Mouse (Mus musculus): ENCODE measurements around the gene Mtmr10. TPM values are rescaled to one million over a fixed set of nuclear protein-coding genes. Genes with fewer than 3 reads are reported as not detected.
A peak's percentile ranks its signal among the peaks of the same experiment; 100 is the strongest.

Gene Mtmr10
- 5.8 and 6.4 TPM in 2 replicates for polyA plus RNA-seq (2015; fragmentation: Nextera tagmentation; extraction: Ambion mirVana)

DNA sequence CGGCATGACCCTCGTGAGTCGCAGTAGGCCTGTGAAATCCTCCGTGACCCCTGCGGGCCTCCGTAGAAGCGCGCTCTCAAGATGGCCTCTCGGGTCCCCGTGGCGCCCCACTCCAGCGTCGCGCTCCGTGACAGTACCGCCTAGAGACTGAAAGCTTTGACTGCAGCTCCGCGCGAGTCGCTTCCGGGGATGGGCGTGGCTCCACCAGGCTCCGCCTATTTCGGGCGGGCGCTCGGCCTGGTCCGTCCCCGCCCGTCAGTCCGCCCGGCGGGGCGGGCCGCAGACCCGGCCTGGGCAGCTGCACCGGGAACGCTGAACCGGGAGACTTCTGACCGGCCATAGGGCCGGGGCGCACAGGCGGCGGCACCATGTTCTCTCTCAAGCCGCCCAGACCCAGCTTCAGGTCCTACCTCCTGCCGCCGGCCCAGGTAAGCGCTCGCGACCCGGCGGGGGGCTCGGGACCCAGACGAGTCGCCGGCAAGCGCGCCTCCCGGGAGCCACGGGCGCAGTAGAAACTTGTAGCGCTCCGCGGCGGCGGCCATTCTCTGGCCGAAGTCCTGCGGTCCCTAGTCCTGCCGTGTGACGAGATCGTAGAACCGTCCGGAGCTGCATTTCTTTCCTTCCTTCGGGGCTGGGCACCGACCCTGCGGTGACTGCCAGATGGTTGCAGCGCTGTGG, at the start of gene Mtmr10:
Mtmr10 (plus strand) TSS at position 240 of the 678 bp plus-strand sequence.
- no peaks in the 10 kb centered on the region; the same call in 1 of the 2 replicates for H3K36me3 ChIP-seq (ENCODE audit: control insufficient read depth, insufficient read depth, low read length)
- no peaks in the 10 kb centered on the region for H3K4me1 ChIP-seq (ENCODE audit: control insufficient read depth, insufficient read depth, low read length)
- H3K27ac ChIP-seq (ENCODE audit: low read length): peak within 1 kb of the TSS; percentile 82
- ATAC-seq: peak; percentile 98
- peak within 1 kb of the TSS; percentile 69 for H3K4me2 ChIP-seq (ENCODE audit: low read depth, low read length)
- H3K9ac ChIP-seq (ENCODE audit: low read depth, low read length): peak within 1 kb of the TSS; percentile 92
- H3K27me3 ChIP-seq (replicated peaks; ENCODE audit: control insufficient read depth, insufficient read depth, low read length): no peaks in the 10 kb centered on the region
- under 1% methylated on average over 77 of the region's 77 CpGs for WGBS
- peak within 1 kb of the TSS; percentile 96 for H3K4me3 ChIP-seq (ENCODE audit: low read length)
- no peaks in the 10 kb centered on the region for H3K9me3 ChIP-seq (ENCODE audit: control insufficient read depth, low read length)

DNA sequence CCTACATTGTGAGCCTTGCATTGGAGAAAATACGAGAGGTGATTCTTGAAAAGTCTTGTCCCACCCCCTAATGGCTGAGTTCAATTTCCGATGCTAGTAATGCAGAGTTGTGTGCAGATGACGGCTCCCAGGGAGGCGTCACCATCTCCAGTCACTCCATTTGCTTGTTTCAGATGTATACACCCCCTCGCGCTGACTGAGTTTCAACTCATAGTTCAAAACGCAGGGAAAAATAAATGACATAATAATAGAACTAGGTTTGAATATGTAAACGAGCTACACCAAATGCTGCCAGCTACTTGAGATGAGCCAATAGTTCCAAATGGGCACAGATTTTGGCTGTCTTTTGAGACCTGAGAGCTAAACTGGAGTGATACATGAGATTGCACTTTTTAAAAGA, 49.7 kb upstream of the Mtmr10 start:
- Histone ChIP-seq H3K4me3 (ENCODE audit: low read length) (no peak overlapping the region), H3K9me3 (ENCODE audit: control insufficient read depth, low read length) (no peaks in the 10 kb centered on the region), H3K27me3 (replicated peaks; ENCODE audit: control insufficient read depth, insufficient read depth, low read length) (no peaks in the 10 kb centered on the region), H3K36me3 (ENCODE audit: control insufficient read depth, insufficient read depth, low read length) (no peaks in the 10 kb centered on the region), H3K4me2 (ENCODE audit: low read depth, low read length) (no peak overlapping the region), H3K27ac (ENCODE audit: low read length) (no peak overlapping the region), H3K9ac (ENCODE audit: low read depth, low read length) (no peak overlapping the region), H3K4me1 (ENCODE audit: control insufficient read depth, insufficient read depth, low read length) (no peaks in the 10 kb centered on the region)
- WGBS: 92% methylated on average over 8 of the region's 8 CpGs
- no peak for ATAC-seq

DNA sequence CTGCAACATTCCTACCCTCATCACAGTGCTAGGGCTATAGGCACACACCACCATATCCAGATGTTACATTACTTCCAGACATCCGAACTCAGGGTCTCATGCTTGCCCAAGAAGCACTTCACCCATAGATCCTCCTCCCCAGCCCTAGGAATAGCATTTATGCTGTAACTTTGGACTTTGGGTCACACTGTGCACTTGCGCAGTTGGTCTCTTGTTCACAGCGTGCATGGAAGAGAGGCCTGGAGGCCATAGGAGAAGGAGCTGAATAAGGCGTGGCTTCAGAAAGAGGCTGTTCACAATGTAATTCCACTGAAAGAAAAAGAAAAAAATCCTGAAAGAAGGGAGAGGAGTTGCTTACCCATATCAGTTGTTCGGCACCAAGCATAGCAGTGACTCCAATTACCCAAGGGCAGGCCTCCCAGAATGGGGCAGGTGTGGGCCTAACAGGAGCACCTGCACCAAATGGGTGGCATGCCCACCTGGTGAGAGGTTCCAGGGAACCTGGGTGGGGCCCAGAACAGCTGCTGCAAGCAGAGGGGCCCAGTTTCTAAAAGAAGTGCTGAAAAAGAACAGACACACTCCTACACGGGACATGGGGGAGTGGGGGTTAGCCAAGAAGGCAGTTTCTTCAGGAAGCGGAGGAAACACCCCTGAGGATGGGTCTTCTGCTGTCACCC, 48.9 kb upstream of the Mtmr10 start:
- Histone ChIP-seq H3K27me3 (replicated peaks; ENCODE audit: control insufficient read depth, insufficient read depth, low read length) (no peaks in the 10 kb centered on the region), H3K9ac (ENCODE audit: low read depth, low read length) (no peak overlapping the region), H3K4me1 (ENCODE audit: control insufficient read depth, insufficient read depth, low read length) (no peaks in the 10 kb centered on the region), H3K4me3 (ENCODE audit: low read length) (no peak overlapping the region), H3K4me2 (ENCODE audit: low read depth, low read length) (no peak overlapping the region), H3K9me3 (ENCODE audit: control insufficient read depth, low read length) (no peaks in the 10 kb centered on the region), H3K36me3 (ENCODE audit: control insufficient read depth, insufficient read depth, low read length) (no peaks in the 10 kb centered on the region), H3K27ac (ENCODE audit: low read length) (no peak overlapping the region)
- ATAC-seq: peak; percentile 65
- 80% methylated on average over 7 of the region's 7 CpGs for WGBS

DNA sequence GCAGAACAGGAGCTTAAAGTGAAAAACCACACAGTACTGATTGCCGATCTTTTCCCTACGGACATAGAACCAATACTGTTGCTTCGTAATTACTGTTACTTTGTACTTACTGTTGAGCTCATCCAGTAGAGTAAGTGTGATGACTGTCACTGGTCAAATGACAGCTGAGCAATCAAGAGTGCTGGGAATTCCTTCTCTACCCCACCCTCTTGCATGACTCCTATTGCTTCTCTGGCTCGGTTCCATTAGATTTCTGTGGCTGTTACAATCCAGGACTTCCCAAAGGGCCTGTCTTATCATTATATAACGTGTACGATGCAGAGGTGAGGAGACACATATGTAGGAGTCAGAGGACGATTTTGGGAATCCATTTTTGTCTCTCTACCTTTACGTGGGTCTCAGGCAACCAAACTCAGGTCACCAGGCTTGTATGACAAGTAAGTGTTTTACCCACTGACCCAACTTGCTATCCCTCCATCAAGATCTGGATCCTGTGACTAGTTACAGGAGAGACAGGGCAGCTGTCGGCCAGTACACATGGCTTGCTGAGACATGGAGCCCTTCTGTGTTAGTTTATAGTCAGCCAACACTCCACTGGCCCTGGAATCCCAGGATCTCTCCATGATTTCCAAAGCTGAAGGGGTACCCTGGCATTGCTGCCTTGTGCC, 48.2 kb upstream of the Mtmr10 start:
- Histone ChIP-seq H3K9me3 (ENCODE audit: control insufficient read depth, low read length) (no peaks in the 10 kb centered on the region), H3K36me3 (ENCODE audit: control insufficient read depth, insufficient read depth, low read length) (no peaks in the 10 kb centered on the region), H3K27me3 (replicated peaks; ENCODE audit: control insufficient read depth, insufficient read depth, low read length) (no peaks in the 10 kb centered on the region), H3K27ac (ENCODE audit: low read length) (no peak overlapping the region), H3K4me2 (ENCODE audit: low read depth, low read length) (no peak overlapping the region), H3K9ac (ENCODE audit: low read depth, low read length) (no peak overlapping the region), H3K4me3 (ENCODE audit: low read length) (no peak overlapping the region), H3K4me1 (ENCODE audit: control insufficient read depth, insufficient read depth, low read length) (no peaks in the 10 kb centered on the region)
- WGBS: 84% methylated on average over 9 of the region's 9 CpGs
- ATAC-seq: no peak

DNA sequence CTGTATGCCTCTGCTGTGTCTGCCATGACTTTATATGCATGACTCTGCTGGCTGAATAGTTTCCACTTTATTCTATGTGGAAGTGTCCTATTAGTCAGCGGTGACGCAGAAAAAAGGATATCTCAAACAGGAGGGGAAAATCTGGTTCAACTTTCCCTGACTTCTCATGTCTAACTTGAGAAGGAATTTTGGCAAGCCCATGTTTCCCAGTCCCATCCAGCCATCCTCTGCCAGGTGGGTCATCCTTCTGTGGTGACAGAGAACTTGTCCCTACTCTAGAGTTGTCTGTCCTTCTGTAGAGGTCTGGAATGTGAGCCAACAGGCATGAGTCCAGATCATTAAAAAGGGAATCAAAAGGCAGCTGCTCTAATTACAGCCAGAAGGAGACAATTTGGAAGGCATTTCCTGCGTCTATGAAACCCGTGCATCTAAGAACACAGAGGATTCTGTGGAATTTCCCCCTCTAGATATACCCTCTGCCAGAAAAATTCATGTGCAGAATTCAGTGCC, 47.6 kb upstream of the Mtmr10 start:
- Histone ChIP-seq H3K9ac (ENCODE audit: low read depth, low read length) (no peak overlapping the region), H3K36me3 (ENCODE audit: control insufficient read depth, insufficient read depth, low read length) (no peaks in the 10 kb centered on the region), H3K4me3 (ENCODE audit: low read length) (no peak overlapping the region), H3K4me1 (ENCODE audit: control insufficient read depth, insufficient read depth, low read length) (no peaks in the 10 kb centered on the region), H3K4me2 (ENCODE audit: low read depth, low read length) (no peak overlapping the region), H3K27me3 (replicated peaks; ENCODE audit: control insufficient read depth, insufficient read depth, low read length) (no peaks in the 10 kb centered on the region), H3K9me3 (ENCODE audit: control insufficient read depth, low read length) (no peaks in the 10 kb centered on the region), H3K27ac (ENCODE audit: low read length) (no peak overlapping the region)
- ATAC-seq: no peak
- 73% methylated on average over 4 of the region's 4 CpGs for WGBS

DNA sequence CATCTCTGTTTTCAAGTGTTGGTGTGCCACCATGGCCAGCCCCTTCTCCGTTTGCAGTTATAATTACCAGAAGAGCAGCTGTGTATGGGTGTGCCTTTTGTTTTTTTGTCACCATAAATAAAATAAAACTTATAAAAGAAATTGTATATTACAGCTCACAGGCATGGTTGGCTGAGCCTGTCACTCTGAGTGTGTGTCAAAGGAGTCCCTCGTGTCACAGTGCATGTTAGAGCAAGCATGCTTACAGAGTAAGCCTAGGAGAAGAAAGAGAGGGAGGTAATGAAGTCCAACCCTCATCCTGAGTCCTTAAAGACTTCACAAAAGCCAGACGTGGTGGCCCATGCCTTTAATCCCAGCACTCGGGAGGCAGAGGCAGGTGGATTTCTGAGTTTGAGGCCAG, 45.0 kb upstream of the Mtmr10 start:
- no peaks in the 10 kb centered on the region for H3K9me3 ChIP-seq (ENCODE audit: control insufficient read depth, low read length)
- no peak overlapping the region for H3K4me2 ChIP-seq (ENCODE audit: low read depth, low read length)
- ATAC-seq: no peak
- H3K36me3 ChIP-seq (ENCODE audit: control insufficient read depth, insufficient read depth, low read length): no peaks in the 10 kb centered on the region
- 79% methylated on average over 4 of the region's 4 CpGs for WGBS
- H3K27ac ChIP-seq (ENCODE audit: low read length): no peak overlapping the region
- H3K27me3 ChIP-seq (replicated peaks; ENCODE audit: control insufficient read depth, insufficient read depth, low read length): no peaks in the 10 kb centered on the region
- H3K4me3 ChIP-seq (ENCODE audit: low read length): no peak overlapping the region
- no peak overlapping the region for H3K9ac ChIP-seq (ENCODE audit: low read depth, low read length)
- H3K4me1 ChIP-seq (ENCODE audit: control insufficient read depth, insufficient read depth, low read length): no peaks in the 10 kb centered on the region

DNA sequence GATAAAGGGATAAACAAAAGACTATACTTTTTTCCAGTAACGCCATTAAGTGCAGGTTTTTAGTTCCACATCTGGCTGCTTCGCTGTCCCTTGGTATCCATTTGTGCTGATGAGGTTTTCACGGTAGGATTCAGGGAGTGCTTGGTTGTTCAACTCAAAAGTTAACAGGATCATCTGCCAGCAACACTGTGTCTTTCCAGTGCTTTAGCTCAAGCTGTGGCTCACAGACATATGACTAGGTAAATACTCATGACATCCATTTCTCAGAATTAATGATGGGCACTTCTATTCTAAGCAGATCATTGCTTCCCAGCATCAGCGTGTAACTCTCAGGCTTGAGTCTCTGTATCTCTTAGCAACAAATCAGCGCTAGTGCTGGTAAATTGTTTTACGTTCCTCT, 43.1 kb upstream of the Mtmr10 start:
- H3K27me3 ChIP-seq (replicated peaks; ENCODE audit: control insufficient read depth, insufficient read depth, low read length): no peaks in the 10 kb centered on the region
- H3K9ac ChIP-seq (ENCODE audit: low read depth, low read length): no peak overlapping the region
- no peak overlapping the region for H3K4me2 ChIP-seq (ENCODE audit: low read depth, low read length)
- 76% methylated on average over 6 of the region's 6 CpGs for WGBS
- H3K36me3 ChIP-seq (ENCODE audit: control insufficient read depth, insufficient read depth, low read length): no peaks in the 10 kb centered on the region
- H3K4me3 ChIP-seq (ENCODE audit: low read length): no peak overlapping the region
- no peak overlapping the region for H3K27ac ChIP-seq (ENCODE audit: low read length)
- no peaks in the 10 kb centered on the region for H3K9me3 ChIP-seq (ENCODE audit: control insufficient read depth, low read length)
- ATAC-seq: no peak
- no peaks in the 10 kb centered on the region for H3K4me1 ChIP-seq (ENCODE audit: control insufficient read depth, insufficient read depth, low read length)

DNA sequence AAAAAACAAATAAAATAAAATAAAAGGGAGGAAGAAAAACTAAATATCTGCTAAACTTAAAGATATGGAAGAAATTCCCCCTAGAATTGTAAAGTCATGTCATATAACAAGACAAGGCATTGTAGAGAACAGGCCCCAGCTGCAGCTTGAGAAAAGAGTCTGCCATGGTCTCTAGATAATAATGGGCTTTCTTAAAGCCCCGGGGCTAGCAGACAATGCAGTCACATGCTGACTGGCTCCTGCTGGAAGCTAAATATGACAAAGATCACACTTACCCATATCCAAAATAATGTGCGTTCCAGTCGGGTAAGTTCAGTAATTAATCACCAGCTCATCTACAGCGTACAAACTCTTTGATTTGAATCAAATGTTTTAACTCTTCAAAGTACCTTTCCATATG, 40.7 kb upstream of the Mtmr10 start:
- no peaks in the 10 kb centered on the region for H3K27me3 ChIP-seq (replicated peaks; ENCODE audit: control insufficient read depth, insufficient read depth, low read length)
- H3K27ac ChIP-seq (ENCODE audit: low read length): no peak overlapping the region
- no peaks in the 10 kb centered on the region for H3K9me3 ChIP-seq (ENCODE audit: control insufficient read depth, low read length)
- ATAC-seq: no peak
- H3K4me2 ChIP-seq (ENCODE audit: low read depth, low read length): no peak overlapping the region
- no peak overlapping the region for H3K4me3 ChIP-seq (ENCODE audit: low read length)
- no peaks in the 10 kb centered on the region for H3K4me1 ChIP-seq (ENCODE audit: control insufficient read depth, insufficient read depth, low read length)
- WGBS: 65% methylated on average over 4 of the region's 4 CpGs
- no peak overlapping the region for H3K9ac ChIP-seq (ENCODE audit: low read depth, low read length)
- H3K36me3 ChIP-seq (ENCODE audit: control insufficient read depth, insufficient read depth, low read length): no peaks in the 10 kb centered on the region

DNA sequence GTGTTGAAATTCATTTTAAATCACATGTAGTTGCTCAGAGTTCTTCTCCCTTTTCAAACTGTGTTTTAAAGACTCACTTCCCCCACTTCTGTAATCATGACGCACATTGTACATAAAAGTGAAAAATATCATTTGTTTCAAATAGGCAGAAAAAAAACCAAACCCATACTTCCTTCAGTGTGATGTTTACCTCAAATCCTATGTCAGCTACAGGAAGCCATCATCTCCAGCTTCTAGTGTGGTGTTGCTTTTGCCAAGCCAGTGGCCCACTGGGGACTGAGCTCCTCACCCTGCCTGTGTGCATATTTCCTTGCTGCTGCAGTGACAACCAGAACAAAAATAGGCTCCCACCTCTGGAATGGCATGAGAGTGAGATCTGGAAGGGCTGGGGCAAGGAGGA, 39.1 kb upstream of the Mtmr10 start:
- H3K9ac ChIP-seq (ENCODE audit: low read depth, low read length): no peak overlapping the region
- no peak overlapping the region for H3K4me2 ChIP-seq (ENCODE audit: low read depth, low read length)
- no peaks in the 10 kb centered on the region for H3K27me3 ChIP-seq (replicated peaks; ENCODE audit: control insufficient read depth, insufficient read depth, low read length)
- no peak overlapping the region for H3K27ac ChIP-seq (ENCODE audit: low read length)
- 68% methylated on average over 1 of the region's 1 CpGs for WGBS
- no peak for ATAC-seq
- no peaks in the 10 kb centered on the region for H3K36me3 ChIP-seq (ENCODE audit: control insufficient read depth, insufficient read depth, low read length)
- H3K9me3 ChIP-seq (ENCODE audit: control insufficient read depth, low read length): no peaks in the 10 kb centered on the region
- no peak overlapping the region for H3K4me3 ChIP-seq (ENCODE audit: low read length)
- no peaks in the 10 kb centered on the region for H3K4me1 ChIP-seq (ENCODE audit: control insufficient read depth, insufficient read depth, low read length)

Data from intestine, embryonic 16.5 days (tissue).